Mouse (Mus musculus) splenic B cell, adult 2 months (primary cell): Measurements from ENCODE around the gene Hoxb6.

Source experiments
- DNase-seq: peaks from one replicate; pipeline ENCODE4 v3.0.0-alpha.2; 2011; ENCODE audit warnings: low read depth, low spot score
- H3K27me3 ChIP-seq: 2 replicates; pipeline ENCODE4 v1.6.1; 2012; ENCODE audit warnings: mild to moderate bottlenecking, low read length, moderate library complexity, mixed read lengths; ENCODE audit not compliant: control insufficient read depth, poor library complexity, insufficient read depth, severe bottlenecking
- H3K36me3 ChIP-seq: 2 replicates; pipeline ENCODE4 v1.6.1; 2012; ENCODE audit warnings: mild to moderate bottlenecking, low read length, moderate library complexity, mixed read lengths; ENCODE audit not compliant: control insufficient read depth, poor library complexity, insufficient read depth, severe bottlenecking

The Hoxb6 gene

DNA sequence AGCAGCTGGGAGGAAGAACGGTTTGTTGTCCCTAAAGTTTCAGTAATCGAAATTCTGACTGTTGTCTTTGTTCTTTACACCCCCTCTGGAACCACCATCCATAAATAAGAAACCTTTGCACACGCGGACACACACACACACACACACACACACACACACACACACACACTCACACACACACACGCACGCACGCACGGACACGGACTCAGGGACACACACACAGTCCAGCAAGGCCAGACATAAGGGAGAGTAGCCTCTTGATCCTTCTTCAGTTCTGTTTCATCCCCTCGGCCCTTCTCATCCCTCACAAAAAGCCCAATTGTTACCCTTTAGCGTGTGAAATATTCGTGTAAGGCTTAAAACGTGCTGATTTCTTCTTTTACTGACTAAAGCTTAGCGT, 14.0 kb upstream of the Hoxb6 start:
- no peaks in the 10 kb centered on the region for H3K36me3 ChIP-seq
- DNase-seq, result no peak
- H3K27me3 ChIP-seq, result peaks cover 5% of the 10 kb centered on the region

DNA sequence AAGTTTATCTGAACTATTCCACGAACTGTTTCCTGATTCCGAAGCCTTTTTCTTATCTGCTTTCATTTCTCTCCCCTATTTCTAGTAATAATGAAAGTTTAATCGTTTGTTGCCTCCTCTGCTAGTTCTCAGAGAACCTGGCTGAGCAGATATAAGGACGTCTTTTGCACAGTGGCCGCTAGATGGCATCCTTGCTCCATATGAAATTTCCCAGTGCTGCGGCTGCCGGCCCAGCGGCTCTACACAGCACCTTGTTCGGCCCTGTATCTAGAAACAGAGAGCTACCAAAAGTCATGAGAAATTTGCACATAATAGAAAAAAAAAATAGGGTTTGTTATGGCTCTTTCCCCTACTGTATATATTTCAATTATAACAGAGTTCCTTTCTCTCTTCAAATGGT, 13.5 kb upstream of the Hoxb6 start:
- Histone ChIP-seq H3K27me3 (peaks cover 5% of the 10 kb centered on the region), H3K36me3 (no peaks in the 10 kb centered on the region)
- DNase-seq, result peak; percentile 91

DNA sequence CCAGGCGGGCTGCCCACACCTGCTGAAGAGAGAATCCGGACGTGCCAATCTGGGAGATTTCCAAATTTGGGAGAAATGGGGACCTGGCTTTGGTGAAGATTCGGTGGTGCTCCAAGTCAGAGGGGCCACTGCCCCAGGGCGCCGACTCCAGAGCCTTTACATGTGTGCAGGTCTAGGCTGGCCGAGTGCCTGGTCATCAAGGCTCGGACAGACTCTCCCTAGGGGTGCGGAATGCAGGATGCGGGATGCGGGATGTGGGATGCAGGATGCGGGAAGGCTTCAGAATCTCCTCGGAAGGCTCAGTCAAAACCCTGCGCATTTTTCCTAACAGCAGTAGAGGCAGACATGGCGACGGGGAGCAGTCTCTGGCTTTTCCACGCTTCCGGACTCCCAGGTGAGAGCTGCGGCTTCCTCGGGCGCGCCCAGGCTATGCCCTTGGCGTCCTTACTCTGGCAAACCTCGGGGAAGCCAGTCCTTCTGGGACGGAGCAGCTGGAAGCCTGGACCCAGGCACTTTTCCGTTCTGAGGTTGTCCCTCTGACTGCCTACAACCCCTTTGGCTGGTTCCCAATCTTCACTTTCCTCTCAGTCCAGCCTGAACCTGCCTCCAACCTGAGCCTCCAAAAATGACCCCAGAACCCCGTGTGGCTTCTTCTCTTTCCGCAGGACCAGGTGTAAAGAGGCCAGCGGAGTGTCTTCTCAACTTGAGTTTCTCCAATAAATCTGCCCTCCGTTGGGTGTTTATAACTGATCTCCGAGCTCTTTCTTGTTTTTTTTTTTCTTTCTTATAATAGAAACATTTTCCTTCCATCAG, 12.6 kb upstream of the Hoxb6 start:
- no peaks in the 10 kb centered on the region for H3K36me3 ChIP-seq
- DNase-seq, result no peak
- H3K27me3 ChIP-seq, result peaks cover 9% of the 10 kb centered on the region

DNA sequence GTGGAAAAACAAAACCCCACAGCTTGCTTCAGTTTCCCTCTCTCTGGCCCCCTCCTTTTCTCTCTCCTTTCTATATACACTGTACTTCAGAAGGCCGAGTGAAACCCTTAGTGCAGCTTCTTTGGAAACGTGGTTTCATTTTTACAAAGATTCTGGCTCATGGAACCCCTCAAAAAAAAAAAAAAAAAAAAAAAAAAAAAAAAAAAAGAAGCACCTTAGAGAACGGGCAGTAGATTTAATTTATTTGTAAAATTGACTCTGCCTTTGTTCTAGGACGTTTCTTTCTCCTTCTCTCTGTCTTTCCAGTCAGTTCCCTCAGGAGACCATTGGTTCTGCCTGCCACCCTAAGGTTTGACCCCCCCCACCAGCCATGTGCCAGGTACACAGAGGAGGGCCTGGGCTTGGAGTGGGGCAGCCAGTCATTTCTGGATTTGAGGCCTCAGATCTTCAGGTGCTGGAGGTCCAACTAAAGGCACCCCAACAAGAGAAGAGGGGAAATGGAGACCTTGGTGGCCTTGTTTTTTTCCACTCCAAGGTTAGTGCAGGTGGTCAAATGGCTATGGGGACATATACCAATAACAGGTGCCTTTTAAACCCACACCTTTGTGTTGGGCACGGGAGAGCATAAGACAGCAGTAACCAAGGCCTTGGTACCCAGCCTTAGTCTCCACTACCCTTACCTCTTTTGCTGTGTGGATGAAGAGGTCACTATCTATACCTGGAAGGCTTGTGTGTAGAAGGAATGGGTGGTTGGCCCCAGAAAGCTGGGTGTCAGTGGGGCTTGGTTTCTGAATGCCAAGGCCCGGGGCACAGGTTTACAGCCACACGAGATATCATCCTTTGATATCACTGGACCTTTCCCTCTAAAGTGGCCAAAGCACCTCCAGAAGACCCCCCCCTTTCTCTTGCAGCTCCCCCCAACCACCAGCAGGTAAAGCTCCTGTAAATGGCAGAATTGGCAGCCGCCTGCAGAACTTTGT, 11.6 kb upstream of the Hoxb6 start:
- no peak for DNase-seq
- H3K27me3 ChIP-seq, result peaks cover 9% of the 10 kb centered on the region
- H3K36me3 ChIP-seq, result no peaks in the 10 kb centered on the region

DNA sequence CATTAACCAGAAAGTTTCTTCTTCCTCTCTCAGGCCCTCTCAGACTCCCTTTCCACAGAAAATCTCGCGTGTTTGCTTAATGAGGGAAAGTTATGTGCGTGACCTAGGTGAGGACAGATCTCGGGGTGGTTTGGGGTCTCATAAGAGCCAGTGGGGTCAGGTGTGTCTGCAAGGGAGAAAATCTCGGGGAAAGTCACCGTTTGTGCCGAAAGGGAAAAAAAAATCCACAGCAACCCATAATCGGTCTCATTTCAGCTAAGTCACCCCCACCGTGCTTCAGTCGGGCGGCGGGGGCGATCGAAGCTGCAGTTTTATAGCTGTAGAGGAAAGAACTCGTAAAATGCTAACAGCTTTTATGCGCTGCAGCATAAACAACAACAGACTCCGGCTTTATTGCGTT, 10.9 kb upstream of the Hoxb6 start:
- Histone ChIP-seq H3K27me3 (peaks cover 9% of the 10 kb centered on the region), H3K36me3 (no peaks in the 10 kb centered on the region)
- no peak for DNase-seq

DNA sequence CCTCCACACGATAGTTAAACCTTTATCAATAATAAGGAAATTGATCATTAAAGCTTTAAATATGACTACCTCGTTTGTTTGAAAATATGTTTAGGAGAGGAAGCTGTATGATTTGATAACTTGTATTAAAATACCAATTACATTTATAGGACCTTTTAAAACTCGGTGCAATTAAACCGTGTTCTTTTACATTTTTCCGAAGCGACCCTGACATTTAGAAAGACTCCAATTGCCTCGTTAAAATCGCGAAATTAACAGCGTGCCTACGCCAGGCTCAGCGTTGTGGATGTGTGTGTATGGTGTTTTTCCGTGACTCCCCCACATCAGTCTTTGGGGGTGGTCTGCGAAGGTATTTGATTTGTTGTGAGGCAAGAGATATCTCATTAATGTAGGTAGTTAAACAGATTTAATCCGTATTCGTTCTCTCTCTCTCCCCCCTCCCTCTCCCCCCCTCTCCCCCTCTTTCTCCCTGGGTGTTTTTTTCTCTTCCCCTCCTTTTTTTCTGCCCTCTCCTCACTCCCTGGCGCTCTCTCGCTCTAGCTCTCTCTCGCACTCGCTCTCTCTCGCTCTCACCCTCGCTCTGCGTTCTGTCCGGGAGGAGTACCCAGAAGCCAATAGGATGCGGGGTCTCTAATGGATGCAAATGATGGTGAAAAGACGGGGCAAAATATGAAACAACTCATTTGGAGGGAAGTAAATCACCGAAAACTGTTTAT, 10.3 kb upstream of the Hoxb6 start, which contains the start of gene Hoxb8:
TSS of gene Hoxb8 (plus strand) at position 51 of the 716 bp plus-strand sequence.
- peaks cover 7% of the 10 kb centered on the region for H3K27me3 ChIP-seq
- no peaks in the 10 kb centered on the region for H3K36me3 ChIP-seq
- DNase-seq, result no peak

DNA sequence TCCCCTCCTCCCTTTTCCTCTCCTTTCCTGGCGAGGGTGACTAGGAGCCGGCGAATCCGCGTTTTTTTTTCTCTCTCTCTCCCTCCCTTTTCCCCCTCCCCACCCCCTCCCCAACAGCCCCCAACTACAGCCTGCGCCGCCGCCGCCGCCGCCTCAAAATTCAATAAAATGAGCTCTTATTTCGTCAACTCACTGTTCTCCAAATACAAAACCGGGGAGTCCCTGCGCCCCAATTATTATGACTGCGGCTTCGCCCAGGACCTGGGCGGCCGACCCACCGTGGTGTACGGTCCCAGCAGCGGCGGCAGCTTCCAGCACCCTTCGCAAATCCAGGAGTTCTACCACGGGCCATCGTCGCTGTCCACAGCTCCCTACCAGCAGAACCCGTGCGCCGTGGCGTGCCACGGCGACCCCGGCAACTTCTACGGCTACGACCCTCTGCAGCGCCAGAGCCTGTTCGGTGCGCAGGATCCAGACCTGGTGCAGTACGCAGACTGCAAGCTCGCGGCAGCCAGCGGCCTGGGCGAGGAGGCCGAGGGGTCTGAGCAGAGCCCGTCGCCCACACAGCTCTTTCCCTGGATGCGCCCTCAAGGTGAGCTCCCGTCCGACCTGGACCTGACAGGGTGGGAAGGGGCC, 9.4 kb upstream of the Hoxb6 start:
- DNase-seq, result no peak
- Histone ChIP-seq H3K36me3 (no peaks in the 10 kb centered on the region), H3K27me3 (peaks cover 7% of the 10 kb centered on the region)

DNA sequence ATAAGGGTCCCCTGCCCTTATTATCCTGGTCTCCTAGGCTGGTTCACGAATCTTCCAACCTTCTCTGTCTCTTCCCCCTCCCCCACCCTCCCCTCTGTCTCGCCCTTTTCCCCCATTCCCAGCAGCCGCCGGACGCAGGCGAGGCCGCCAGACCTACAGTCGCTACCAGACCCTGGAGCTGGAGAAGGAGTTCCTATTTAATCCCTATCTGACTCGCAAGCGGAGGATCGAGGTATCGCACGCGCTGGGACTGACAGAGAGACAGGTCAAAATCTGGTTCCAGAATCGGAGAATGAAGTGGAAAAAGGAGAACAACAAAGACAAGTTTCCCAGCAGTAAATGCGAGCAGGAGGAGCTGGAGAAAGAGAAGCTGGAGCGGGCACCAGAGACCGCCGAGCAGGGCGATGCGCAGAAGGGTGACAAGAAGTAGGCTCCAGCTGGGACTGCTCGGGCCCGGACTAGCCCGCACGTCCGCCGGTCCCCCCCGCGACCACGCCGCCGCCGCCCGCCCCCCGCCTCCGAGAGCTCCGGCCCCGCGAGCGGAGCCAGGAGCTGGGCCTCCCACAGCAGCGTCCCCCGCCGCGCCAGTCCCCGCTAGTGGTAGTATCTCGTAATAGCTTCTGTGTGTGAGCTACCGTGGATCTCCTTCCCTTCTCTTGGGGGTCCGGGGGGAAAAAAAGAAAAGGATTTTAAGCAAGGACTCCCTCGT, 8.1 kb upstream of the Hoxb6 start:
- no peaks in the 10 kb centered on the region for H3K36me3 ChIP-seq
- peak; percentile 49 for DNase-seq
- peaks cover 7% of the 10 kb centered on the region for H3K27me3 ChIP-seq

DNA sequence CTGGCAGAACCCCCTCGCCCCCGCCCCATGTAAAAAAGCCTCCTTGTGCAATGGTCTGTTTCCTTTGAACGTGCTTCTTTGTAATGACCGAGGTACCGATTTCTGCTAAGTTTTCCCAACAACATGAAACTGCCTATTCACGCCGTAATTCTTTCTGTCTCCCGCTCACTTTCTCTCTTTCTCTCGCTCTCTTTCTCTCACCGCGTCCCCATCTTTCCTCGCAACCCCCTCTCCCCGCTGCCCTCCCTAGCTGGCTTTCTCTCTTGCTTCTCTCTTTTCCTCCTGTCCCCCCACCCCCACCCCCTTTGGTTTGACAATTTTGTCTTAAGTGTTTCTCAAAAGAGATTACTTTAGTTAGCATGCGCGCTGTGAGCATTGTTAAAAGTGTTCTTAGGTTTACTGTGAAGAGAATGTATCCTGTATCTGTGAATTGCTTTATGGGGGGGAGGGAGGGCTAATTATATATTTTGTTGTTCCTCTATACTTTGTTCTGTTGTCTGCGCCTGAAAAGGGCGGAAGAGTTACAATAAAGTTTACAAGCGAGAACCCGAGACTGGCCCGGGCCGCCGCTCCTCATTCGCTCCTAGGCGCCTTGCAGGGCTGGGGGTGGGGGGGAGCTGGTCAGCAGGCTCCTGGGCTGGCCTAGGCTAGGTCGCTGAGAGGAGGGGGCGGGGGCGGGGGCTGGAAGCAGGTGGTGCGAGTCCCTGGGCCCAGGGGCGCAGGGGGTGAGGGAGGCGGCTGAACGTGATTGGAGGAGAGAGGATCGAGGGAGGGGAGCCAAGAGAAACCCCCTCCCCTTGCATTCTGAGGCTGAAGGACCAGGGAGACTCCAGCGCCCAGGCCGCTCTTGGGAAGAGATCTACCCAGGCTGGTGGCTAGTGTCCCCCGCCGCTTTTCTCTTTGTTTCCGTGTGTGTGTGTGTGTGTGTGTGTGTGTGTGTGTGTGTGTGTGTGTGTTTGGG, 7.2 kb upstream of the Hoxb6 start:
- no peaks in the 10 kb centered on the region for H3K36me3 ChIP-seq
- H3K27me3 ChIP-seq, result peaks cover 7% of the 10 kb centered on the region
- DNase-seq, result no peak

DNA sequence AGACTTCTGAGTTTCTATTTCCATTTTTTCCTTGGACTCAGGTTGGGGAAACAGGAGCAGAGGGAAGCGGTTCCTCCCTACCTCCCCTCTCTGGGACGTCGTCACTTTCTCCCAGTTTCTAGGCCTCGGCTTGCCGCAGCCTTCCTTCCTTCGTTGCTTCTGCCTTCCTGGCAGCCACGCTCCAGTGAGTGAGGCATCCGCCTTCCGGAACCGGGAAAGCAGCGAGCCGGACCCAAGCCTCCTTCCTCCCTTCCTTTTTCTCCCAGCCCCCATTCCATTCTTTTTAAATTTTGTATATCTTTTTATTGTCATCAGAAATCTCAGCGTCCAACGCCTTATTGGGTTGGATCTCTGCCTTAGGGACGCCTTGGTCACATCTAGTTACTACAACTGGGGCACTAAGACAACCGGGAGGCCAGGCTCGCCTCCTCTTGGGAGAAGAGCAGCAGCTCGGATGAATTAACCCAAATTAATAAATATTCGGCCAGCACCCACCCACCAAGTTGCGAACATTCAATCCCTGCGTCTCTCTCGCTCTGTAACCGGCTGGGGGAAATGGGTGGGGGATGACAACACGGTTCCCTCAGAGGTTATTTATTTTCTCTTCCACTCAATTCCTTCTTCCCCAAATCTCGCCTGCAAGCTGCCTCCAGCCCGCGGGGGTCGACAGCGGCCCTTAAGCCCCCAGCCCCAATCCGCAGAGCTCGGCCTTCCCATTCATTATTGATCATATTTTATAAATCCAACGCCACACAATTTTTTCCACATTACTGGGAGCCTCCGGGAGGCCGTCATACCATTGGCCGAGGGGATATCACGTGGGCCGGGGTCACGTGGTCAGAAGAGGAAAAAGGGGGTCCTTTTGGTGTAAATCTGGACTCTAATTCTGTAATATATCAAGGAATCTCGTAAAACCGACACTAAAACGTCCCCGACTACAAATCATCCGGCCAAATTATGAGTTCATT, 6.2 kb upstream of the Hoxb6 start, which contains the start of gene Hoxb7:
TSS of gene Hoxb7 (plus strand) at position 853 of the 968 bp plus-strand sequence.
- no peak for DNase-seq
- H3K27me3 ChIP-seq, result peaks cover 6% of the 10 kb centered on the region
- no peaks in the 10 kb centered on the region for H3K36me3 ChIP-seq

DNA sequence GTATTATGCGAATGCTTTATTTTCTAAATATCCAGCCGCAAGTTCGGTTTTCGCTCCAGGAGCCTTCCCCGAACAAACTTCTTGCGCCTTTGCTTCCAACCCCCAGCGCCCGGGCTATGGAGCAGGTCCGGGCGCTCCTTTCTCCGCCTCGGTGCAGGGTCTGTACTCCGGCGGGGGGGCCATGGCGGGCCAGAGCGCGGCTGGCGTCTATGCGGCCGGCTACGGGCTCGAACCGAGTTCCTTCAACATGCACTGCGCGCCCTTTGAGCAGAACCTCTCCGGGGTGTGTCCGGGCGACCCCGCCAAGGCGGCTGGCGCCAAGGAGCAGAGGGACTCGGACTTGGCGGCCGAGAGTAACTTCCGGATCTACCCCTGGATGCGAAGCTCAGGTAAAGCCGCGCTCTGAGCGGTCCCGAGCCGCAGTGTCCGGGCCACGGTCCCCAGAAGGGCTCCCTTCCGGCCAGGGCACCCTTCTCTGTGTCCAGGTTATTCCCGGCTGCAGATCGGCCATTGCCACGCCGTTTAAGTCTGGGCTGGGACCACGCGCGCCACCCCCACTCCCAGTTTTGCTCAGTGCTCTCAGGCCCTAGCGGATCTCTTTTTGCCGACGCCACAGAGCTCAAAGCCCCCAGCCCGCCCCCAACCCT, 5.4 kb upstream of the Hoxb6 start:
- no peak for DNase-seq
- H3K27me3 ChIP-seq, result peaks cover 6% of the 10 kb centered on the region
- H3K36me3 ChIP-seq, result no peaks in the 10 kb centered on the region

DNA sequence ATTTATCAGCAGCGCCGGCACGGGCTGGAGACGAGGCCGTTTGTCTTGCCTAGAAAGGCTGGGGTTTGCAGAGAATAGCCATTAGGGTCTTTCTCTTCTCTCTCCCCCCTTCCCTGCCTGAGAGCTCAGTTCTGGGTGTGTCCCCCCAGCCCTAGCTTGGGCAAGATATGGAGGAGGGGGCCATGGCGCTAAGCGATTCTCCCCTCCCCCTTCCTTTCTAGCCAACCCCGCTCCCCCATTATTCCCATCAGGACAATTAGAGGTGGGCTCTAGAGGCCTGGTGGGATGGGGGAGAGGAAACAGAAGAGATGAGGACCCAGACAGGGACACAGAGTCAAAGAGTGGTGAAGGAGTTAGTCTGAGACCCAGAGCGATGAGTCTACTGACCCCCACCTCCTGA, 4.9 kb upstream of the Hoxb6 start:
- Histone ChIP-seq H3K27me3 (peaks cover 6% of the 10 kb centered on the region), H3K36me3 (no peaks in the 10 kb centered on the region)
- no peak for DNase-seq
